Comparison of ENCODE assay signal across 8 mouse cellular contexts in genomic region chr17:31519946-31520838, GRCm38 (mm10). TPM values are rescaled to one million over a fixed set of nuclear protein-coding genes. Genes with fewer than 3 reads are reported as not detected.
DNase-seq lines count a peak whose midpoint lies in the region; ATAC-seq lines count a peak whose summit lies in the region.

TSS of gene Wdr4 (minus strand) at chr17:31519980.
TSS of gene Ndufv3 (plus strand) at chr17:31520115.

- peak within 1 kb of the TSS; percentile 80 for H3K4me3 ChIP-seq in brown adipose tissue, adult 24 weeks (ENCODE audit: insufficient read depth, low read depth, low read length)
- H3K4me3 ChIP-seq in heart, embryonic 13.5 days = peak within 1 kb of the TSS; percentile 89
- peak within 1 kb of the TSS; percentile 82 for H3K4me3 ChIP-seq in liver, embryonic 12.5 days
- H3K4me3 ChIP-seq in stomach, embryonic 15.5 days (replicated peaks) = peak within 1 kb of the TSS; percentile 63

- ATAC-seq in heart, embryonic 13.5 days (ENCODE audit: extremely low read depth, insufficient number of reproducible peaks, low FRiP score, low TSS enrichment) = peak; percentile 98
- ATAC-seq in liver, embryonic 12.5 days = peak; percentile 97
- peak; percentile 98 for ATAC-seq in stomach, embryonic 15.5 days (ENCODE audit: insufficient read depth, low FRiP score, low read depth)

- DNase-seq in CD4-positive, CD25-positive, alpha-beta regulatory T cell, adult 2 months (ENCODE audit: low read depth, low spot score) = peak; percentile 100
- DNase-seq in fat pad, adult 2 months (ENCODE audit: extremely low read depth, low read depth, low spot score) = peak; percentile 94
- DNase-seq in kidney, postnatal 10 days = peak; percentile 100
- DNase-seq in natural killer cell, adult 2 months (ENCODE audit: low spot score in 2 of 2) = peak; percentile 98 to 99

- H3K4me1 ChIP-seq in brown adipose tissue, adult 24 weeks (ENCODE audit: control insufficient read depth, insufficient read depth, insufficient read length, low read length) = peaks cover 2% of the 10 kb centered on the region; the same call in 1 of the 2 replicates
- H3K4me1 ChIP-seq in heart, embryonic 13.5 days = peaks cover 34% of the 10 kb centered on the region
- H3K4me1 ChIP-seq in liver, embryonic 12.5 days = peaks cover 26% of the 10 kb centered on the region
- H3K4me1 ChIP-seq in stomach, embryonic 15.5 days = peaks cover 10% of the 10 kb centered on the region

- peak within 1 kb of the TSS; percentile 73 for H3K27ac ChIP-seq in brown adipose tissue, adult 24 weeks (replicated peaks; ENCODE audit: low read depth, low read length)
- H3K27ac ChIP-seq in heart, embryonic 13.5 days (replicated peaks) = peak within 1 kb of the TSS; percentile 88
- H3K27ac ChIP-seq in liver, embryonic 12.5 days = peak within 1 kb of the TSS; percentile 77
- H3K27ac ChIP-seq in stomach, embryonic 15.5 days = peak within 1 kb of the TSS; percentile 75

- H3K27me3 ChIP-seq in heart, embryonic 13.5 days (replicated peaks) = no peaks in the 10 kb centered on the region
- H3K27me3 ChIP-seq in liver, embryonic 12.5 days (replicated peaks) = 0 out of 2 replicates have a peak, but pooled peaks cover 7% of the 10 kb centered on the region
- no peaks in the 10 kb centered on the region for H3K27me3 ChIP-seq in stomach, embryonic 15.5 days (replicated peaks)

- H3K36me3 ChIP-seq in heart, embryonic 13.5 days = peaks cover 36% of the 10 kb centered on the region
- H3K36me3 ChIP-seq in liver, embryonic 12.5 days = peaks cover 28% of the 10 kb centered on the region
- peaks cover 4% of the 10 kb centered on the region; the same call in 1 of the 2 replicates for H3K36me3 ChIP-seq in stomach, embryonic 15.5 days

- WGBS in heart, embryonic 13.5 days = under 1% methylated on average over 45 of the region's 45 CpGs
- under 1% methylated on average over 45 of the region's 45 CpGs for WGBS in liver, embryonic 12.5 days (ENCODE audit: insufficient replicate concordance)
- WGBS in stomach, embryonic 15.5 days = under 1% methylated on average over 45 of the region's 45 CpGs

- peak within 1 kb of the TSS; percentile 94 for H3K9ac ChIP-seq in heart, embryonic 13.5 days
- H3K9ac ChIP-seq in liver, embryonic 12.5 days = peak within 1 kb of the TSS; percentile 81
- peak within 1 kb of the TSS; percentile 51 for H3K9ac ChIP-seq in stomach, embryonic 15.5 days

- peak within 1 kb of the TSS; percentile 76 for H3K4me2 ChIP-seq in heart, embryonic 13.5 days
- peak within 1 kb of the TSS; percentile 80 for H3K4me2 ChIP-seq in liver, embryonic 12.5 days
- H3K4me2 ChIP-seq in stomach, embryonic 15.5 days = peak within 1 kb of the TSS; percentile 52

- no peaks in the 10 kb centered on the region for H3K9me3 ChIP-seq in heart, embryonic 13.5 days
- H3K9me3 ChIP-seq in liver, embryonic 12.5 days (replicated peaks) = no peaks in the 10 kb centered on the region
- no peaks in the 10 kb centered on the region for H3K9me3 ChIP-seq in stomach, embryonic 15.5 days

RNA-seq across cellular contexts. Expression of gene Wdr4, which starts in this region (rescaled TPM):
- 7.0 and 15.9 TPM in 2 replicates for polyA plus RNA-seq in brown adipose tissue, adult 24 weeks (2012; ENCODE audit: insufficient read depth, insufficient read length, missing spikeins)
- polyA plus RNA-seq in heart, embryonic 13.5 days (2015; fragmentation: Nextera tagmentation; extraction: Ambion mirVana) = 21.9 and 24.0 TPM in 2 replicates
- 42.2 and 46.1 TPM in 2 replicates for polyA plus RNA-seq in liver, embryonic 12.5 days (2016; fragmentation: Nextera tagmentation; extraction: Ambion mirVana)
- 40.1 and 42.4 TPM in 2 replicates for polyA plus RNA-seq in stomach, embryonic 15.5 days (2015; fragmentation: Nextera tagmentation; extraction: Ambion mirVana)

RNA-seq across cellular contexts. Expression of gene Ndufv3, which starts in this region (rescaled TPM):
- 1,109 and 1,394 TPM in 2 replicates for polyA plus RNA-seq in brown adipose tissue, adult 24 weeks (2012; ENCODE audit: insufficient read depth, insufficient read length, missing spikeins)
- polyA plus RNA-seq in heart, embryonic 13.5 days (2015; fragmentation: Nextera tagmentation; extraction: Ambion mirVana) = 523 and 604 TPM in 2 replicates
- 214 and 215 TPM in 2 replicates for polyA plus RNA-seq in liver, embryonic 12.5 days (2016; fragmentation: Nextera tagmentation; extraction: Ambion mirVana)
- 308 and 337 TPM in 2 replicates for polyA plus RNA-seq in stomach, embryonic 15.5 days (2015; fragmentation: Nextera tagmentation; extraction: Ambion mirVana)

Comparison
In these comparisons a context has a peak if more than half of its experiments do, and no peak if none do; other contexts are left out.
1. Peak in every context shown above with its lines: DNase-seq, ATAC-seq, H3K4me3 ChIP-seq and H3K27ac ChIP-seq.